Comparison of ENCODE assay signal across 9 mouse cellular contexts in genomic region chr11:49900962-49901658, GRCm38 (mm10). TPM values are rescaled to one million over a fixed set of nuclear protein-coding genes. Genes with fewer than 3 reads are reported as not detected.
DNase-seq lines count a peak whose midpoint lies in the region; ATAC-seq and TF ChIP-seq lines count a peak whose summit lies in the region.
"Had no signal": no experiment of that assay in that cellular context is flagged by ENCODE, and none has a peak within 500 bp of the region (broad histone marks: within the 10 kb centered on the region; RNA-seq: fewer than 3 reads in every experiment).

No protein-coding gene starts in this region.

- no peaks in the 10 kb centered on the region for H3K9me3 ChIP-seq in lung, embryonic 14.5 days (ENCODE audit: low read depth, low read length)
- H3K9me3 ChIP-seq in hindbrain, embryonic 10.5 days, result peaks cover 10% of the 10 kb centered on the region
- H3K9me3 ChIP-seq in limb, embryonic 13.5 days, result peaks cover 4% of the 10 kb centered on the region; the same call in 1 of the 2 replicates
- H3K9me3 ChIP-seq in stomach, embryonic 14.5 days (ENCODE audit: control insufficient read depth, low read depth, low read length), result peaks cover 4% of the 10 kb centered on the region; the same call in 1 of the 2 replicates

- no peaks in the 10 kb centered on the region for H3K4me1 ChIP-seq in lung, embryonic 14.5 days (ENCODE audit: insufficient read depth)
- H3K4me1 ChIP-seq in hindbrain, embryonic 10.5 days (replicated peaks), result peaks cover 13% of the 10 kb centered on the region
- H3K4me1 ChIP-seq in limb, embryonic 13.5 days, result peaks cover 7% of the 10 kb centered on the region; the same call in 1 of the 2 replicates
- 0 out of 2 replicates have a peak, but pooled peaks cover 2% of the 10 kb centered on the region for H3K4me1 ChIP-seq in stomach, embryonic 14.5 days (ENCODE audit: control insufficient read depth, insufficient read depth, low read length)

- H3K4me2 ChIP-seq in lung, embryonic 14.5 days, result peak overlapping the region; percentile 100
- H3K4me2 ChIP-seq in limb, embryonic 13.5 days (replicated peaks), result peak overlapping the region; percentile 100
- H3K4me2 ChIP-seq in stomach, embryonic 14.5 days (replicated peaks; ENCODE audit: low read depth, low read length), result peak overlapping the region; percentile 100

- peak overlapping the region; percentile 58 for H3K4me3 ChIP-seq in lung, embryonic 14.5 days (ENCODE audit: low read depth, low read length)
- peak overlapping the region; percentile 75 for H3K4me3 ChIP-seq in hindbrain, embryonic 10.5 days
- peak overlapping the region; percentile 69 for H3K4me3 ChIP-seq in limb, embryonic 13.5 days
- peak overlapping the region; percentile 38 for H3K4me3 ChIP-seq in stomach, embryonic 14.5 days (ENCODE audit: low read depth, low read length)

- no peak overlapping the region for H3K27ac ChIP-seq in lung, embryonic 14.5 days (ENCODE audit: low read depth)
- peak overlapping the region; percentile 75 for H3K27ac ChIP-seq in hindbrain, embryonic 10.5 days
- H3K27ac ChIP-seq in limb, embryonic 13.5 days, result no peak overlapping the region
- H3K27ac ChIP-seq in stomach, embryonic 14.5 days (ENCODE audit: low read length), result no peak overlapping the region

- no peak for DNase-seq in lung, embryonic 14.5 days
- no peak for DNase-seq in lung, adult 18-20 months
- no peak for DNase-seq in hindbrain, embryonic 10.5 days (ENCODE audit: low spot score)
- no peak for DNase-seq in gastrocnemius, adult 18-20 months (ENCODE audit: low spot score)
- no peak for DNase-seq in gastrocnemius, adult 8-10 months (ENCODE audit: low spot score in 2 of 2)
- DNase-seq in spleen, adult 12 weeks (ENCODE audit: low spot score), result no peak

- WGBS in lung, embryonic 14.5 days, result 18% methylated on average over 15 of the region's 15 CpGs
- WGBS in hindbrain, embryonic 10.5 days, result 27% methylated on average over 15 of the region's 15 CpGs
- 18% methylated on average over 15 of the region's 15 CpGs for WGBS in limb, embryonic 13.5 days
- 14% methylated on average over 15 of the region's 15 CpGs for WGBS in stomach, embryonic 14.5 days

- peaks cover 30% of the 10 kb centered on the region for H3K27me3 ChIP-seq in lung, embryonic 14.5 days (ENCODE audit: insufficient read depth, low read length)
- H3K27me3 ChIP-seq in hindbrain, embryonic 10.5 days (ENCODE audit: insufficient read depth, poor library complexity, severe bottlenecking), result peaks cover 47% of the 10 kb centered on the region
- H3K27me3 ChIP-seq in limb, embryonic 13.5 days, result peaks cover 48% of the 10 kb centered on the region
- H3K27me3 ChIP-seq in stomach, embryonic 14.5 days (ENCODE audit: control insufficient read depth, insufficient read depth, low read length), result peaks cover 19% of the 10 kb centered on the region

- peak; percentile 45; the same call in 1 of the 2 replicates for ATAC-seq in lung, embryonic 14.5 days (ENCODE audit: insufficient read depth)
- peak; percentile 24; the same call in 1 of the 2 replicates for ATAC-seq in limb, embryonic 13.5 days (ENCODE audit: low FRiP score, low read depth)
- no peak for ATAC-seq in stomach, embryonic 14.5 days (ENCODE audit: insufficient number of reproducible peaks, insufficient read depth, low FRiP score, low read depth)

- no peak overlapping the region for H3K9ac ChIP-seq in lung, embryonic 14.5 days
- peak overlapping the region; percentile 70; the same call in 1 of the 2 replicates for H3K9ac ChIP-seq in limb, embryonic 13.5 days
- H3K9ac ChIP-seq in stomach, embryonic 14.5 days (replicated peaks; ENCODE audit: low read depth, low read length), result no peak overlapping the region

- no peak for TF ChIP-seq CTCF in lung, embryonic 14.5 days (IDR thresholded peaks at IDR 0.05; ENCODE audit: low read depth)

- H3K36me3 ChIP-seq in lung, embryonic 14.5 days (ENCODE audit: insufficient read depth), result no peaks in the 10 kb centered on the region
- no peaks in the 10 kb centered on the region for H3K36me3 ChIP-seq in hindbrain, embryonic 10.5 days
- no peaks in the 10 kb centered on the region for H3K36me3 ChIP-seq in limb, embryonic 13.5 days
- H3K36me3 ChIP-seq in stomach, embryonic 14.5 days (ENCODE audit: control insufficient read depth, insufficient read depth, low read length), result no peaks in the 10 kb centered on the region

RNA-seq across cellular contexts. Expression of gene Rasgef1c, which starts 0.5 kb away (rescaled TPM):
- polyA plus RNA-seq in lung, embryonic 14.5 days (2014; fragmentation: Nextera tagmentation; extraction: Ambion mirVana), result 0.09 and 0.20 TPM in 2 replicates
- polyA plus RNA-seq in hindbrain, embryonic 10.5 days (2016; fragmentation: Nextera tagmentation; extraction: Ambion mirVana), result 1.5 and 3.7 TPM in 2 replicates
- 0.27 and 0.31 TPM in 2 replicates for polyA plus RNA-seq in limb, embryonic 13.5 days (2015; fragmentation: Nextera tagmentation; extraction: Ambion mirVana)
- polyA plus RNA-seq in stomach, embryonic 14.5 days (2014; fragmentation: Nextera tagmentation; extraction: Ambion mirVana), result 0.43 and 0.54 TPM in 2 replicates
- under 1 TPM; 0.14 to 0.33 TPM for total RNA-seq in gastrocnemius, adult 18-20 months (2021)
- total RNA-seq in gastrocnemius, adult 8-10 months (2022), result under 1 TPM in 2 of 4 experiments, not detected in 2; 0.24 to 0.43 TPM
- total RNA-seq: neutrophil, adult 5-6 weeks had no signal

RNA-seq across cellular contexts. Expression of gene Mapk9, which starts 54.6 kb away (rescaled TPM):
- polyA plus RNA-seq in lung, embryonic 14.5 days (2014; fragmentation: Nextera tagmentation; extraction: Ambion mirVana), result 38.4 and 40.0 TPM in 2 replicates
- polyA plus RNA-seq in hindbrain, embryonic 10.5 days (2016; fragmentation: Nextera tagmentation; extraction: Ambion mirVana), result 26.5 and 34.0 TPM in 2 replicates
- polyA plus RNA-seq in limb, embryonic 13.5 days (2015; fragmentation: Nextera tagmentation; extraction: Ambion mirVana), result 36.1 and 38.2 TPM in 2 replicates
- polyA plus RNA-seq in stomach, embryonic 14.5 days (2014; fragmentation: Nextera tagmentation; extraction: Ambion mirVana), result 36.5 and 37.6 TPM in 2 replicates
- 10 to 100 TPM; 51.3 to 52.6 TPM for total RNA-seq in gastrocnemius, adult 18-20 months (2021)
- total RNA-seq in gastrocnemius, adult 8-10 months (2022), result 10 to 100 TPM; 45.2 to 65.2 (median 53.8) TPM
